Mouse (Mus musculus): ENCODE measurements around the gene Alox12. TPM values are rescaled to one million over a fixed set of nuclear protein-coding genes. Genes with fewer than 3 reads are reported as not detected.
A peak's percentile ranks its signal among the peaks of the same experiment; 100 is the strongest.

Alox12 gene
- polyA plus RNA-seq, 1 experiment from 2014 or later = 7.0 TPM

GRCm38 (mm10) chr11:70278961-70279360 lies 23.8 kb upstream of the Alox12 start:
- Histone ChIP-seq H3K4me2 (no peak overlapping the region), H3K9me3 (no peaks in the 10 kb centered on the region), H3K4me3 (no peak overlapping the region), H3K27me3 (no peaks in the 10 kb centered on the region), H3K36me3 (no peaks in the 10 kb centered on the region), H3K27ac (no peak overlapping the region), H3K4me1 (peaks cover 2% of the 10 kb centered on the region), H3K9ac (no peak overlapping the region)
- no peak for ATAC-seq (ENCODE audit: borderline replicate concordance, extremely low read depth, low FRiP score, low TSS enrichment)
- WGBS = 88% methylated on average over 3 of the region's 3 CpGs

- ATAC-seq (ENCODE audit: borderline replicate concordance, extremely low read depth, low FRiP score, low TSS enrichment) = no peak
- Histone ChIP-seq H3K36me3 (no peaks in the 10 kb centered on the region), H3K4me2 (no peak overlapping the region), H3K9ac (no peak overlapping the region), H3K27me3 (no peaks in the 10 kb centered on the region), H3K4me1 (no peaks in the 10 kb centered on the region), H3K9me3 (no peaks in the 10 kb centered on the region), H3K4me3 (no peak overlapping the region), H3K27ac (no peak overlapping the region)
- WGBS = 67% methylated on average over 7 of the region's 7 CpGs
Observed at GRCm38 (mm10) chr11:70271641-70272040, 16.5 kb upstream of the Alox12 start.

GRCm38 (mm10) chr11:70266405-70266804 lies 11.3 kb upstream of the Alox12 start:
- Histone ChIP-seq H3K27me3 (no peaks in the 10 kb centered on the region), H3K4me2 (no peak overlapping the region), H3K4me3 (no peak overlapping the region), H3K27ac (no peak overlapping the region), H3K36me3 (no peaks in the 10 kb centered on the region), H3K9ac (no peak overlapping the region), H3K4me1 (peaks cover 3% of the 10 kb centered on the region; the same call in 1 of the 2 replicates), H3K9me3 (no peaks in the 10 kb centered on the region)
- no peak for ATAC-seq (ENCODE audit: borderline replicate concordance, extremely low read depth, low FRiP score, low TSS enrichment)
- WGBS = 76% methylated on average over 1 of the region's 1 CpGs

- Histone ChIP-seq H3K4me1 (peaks cover 3% of the 10 kb centered on the region; the same call in 1 of the 2 replicates), H3K36me3 (no peaks in the 10 kb centered on the region), H3K27me3 (no peaks in the 10 kb centered on the region), H3K4me3 (no peak overlapping the region), H3K27ac (no peak overlapping the region), H3K9ac (no peak overlapping the region), H3K9me3 (no peaks in the 10 kb centered on the region), H3K4me2 (no peak overlapping the region)
- no peak for ATAC-seq (ENCODE audit: borderline replicate concordance, extremely low read depth, low FRiP score, low TSS enrichment)
- 57% methylated on average over 4 of the region's 4 CpGs for WGBS
Observed at GRCm38 (mm10) chr11:70265819-70266218, 10.7 kb upstream of the Alox12 start.

- Histone ChIP-seq H3K9me3 (no peaks in the 10 kb centered on the region), H3K4me3 (no peak overlapping the region), H3K4me1 (peaks cover 3% of the 10 kb centered on the region; the same call in 1 of the 2 replicates), H3K9ac (no peak overlapping the region), H3K27me3 (no peaks in the 10 kb centered on the region), H3K4me2 (no peak overlapping the region), H3K36me3 (no peaks in the 10 kb centered on the region), H3K27ac (no peak overlapping the region)
- 33% methylated on average over 3 of the region's 3 CpGs for WGBS
- ATAC-seq (ENCODE audit: borderline replicate concordance, extremely low read depth, low FRiP score, low TSS enrichment) = no peak
Observed at GRCm38 (mm10) chr11:70265252-70265651, 10.1 kb upstream of the Alox12 start.

GRCm38 (mm10) chr11:70259035-70259434 lies 3.9 kb upstream of the Alox12 start:
- ATAC-seq (ENCODE audit: borderline replicate concordance, extremely low read depth, low FRiP score, low TSS enrichment) = no peak
- WGBS = 90% methylated on average over 4 of the region's 4 CpGs
- Histone ChIP-seq H3K4me2 (no peak overlapping the region), H3K27me3 (peaks cover 20% of the 10 kb centered on the region), H3K27ac (no peak overlapping the region), H3K4me3 (no peak overlapping the region), H3K4me1 (0 out of 2 replicates have a peak, but pooled peaks cover 14% of the 10 kb centered on the region), H3K9ac (no peak overlapping the region), H3K9me3 (no peaks in the 10 kb centered on the region), H3K36me3 (no peaks in the 10 kb centered on the region)

GRCm38 (mm10) chr11:70254337-70254736 lies 816 bp downstream of the Alox12 start:
- Histone ChIP-seq H3K4me2 (peak overlapping the region; percentile 68), H3K4me3 (peak overlapping the region; percentile 40), H3K27ac (no peak overlapping the region), H3K36me3 (no peaks in the 10 kb centered on the region), H3K9ac (peak overlapping the region; percentile 42; the same call in 1 of the 2 replicates), H3K4me1 (0 out of 2 replicates have a peak, but pooled peaks cover 14% of the 10 kb centered on the region), H3K9me3 (no peaks in the 10 kb centered on the region), H3K27me3 (peaks cover 49% of the 10 kb centered on the region)
- ATAC-seq (ENCODE audit: borderline replicate concordance, extremely low read depth, low FRiP score, low TSS enrichment) = no peak
- 5% methylated on average over 18 of the region's 18 CpGs for WGBS

GRCm38 (mm10) chr11:70251853-70252252 lies 3.3 kb downstream of the Alox12 start:
- H3K27ac ChIP-seq = no peak overlapping the region
- peaks cover 50% of the 10 kb centered on the region for H3K27me3 ChIP-seq
- H3K4me2 ChIP-seq = no peak overlapping the region
- WGBS = 79% methylated on average over 8 of the region's 8 CpGs
- ATAC-seq (ENCODE audit: borderline replicate concordance, extremely low read depth, low FRiP score, low TSS enrichment) = no peak
- H3K4me1 ChIP-seq = 0 out of 2 replicates have a peak, but pooled peaks cover 14% of the 10 kb centered on the region
- no peak overlapping the region for H3K4me3 ChIP-seq
- no peaks in the 10 kb centered on the region for H3K9me3 ChIP-seq
- no peaks in the 10 kb centered on the region for H3K36me3 ChIP-seq
- H3K9ac ChIP-seq = no peak overlapping the region

- Histone ChIP-seq H3K36me3 (no peaks in the 10 kb centered on the region), H3K27ac (no peak overlapping the region), H3K9ac (no peak overlapping the region), H3K4me2 (no peak overlapping the region), H3K4me1 (0 out of 2 replicates have a peak, but pooled peaks cover 9% of the 10 kb centered on the region), H3K27me3 (peaks cover 48% of the 10 kb centered on the region), H3K4me3 (no peak overlapping the region), H3K9me3 (no peaks in the 10 kb centered on the region)
- ATAC-seq (ENCODE audit: borderline replicate concordance, extremely low read depth, low FRiP score, low TSS enrichment) = no peak
- 59% methylated on average over 11 of the region's 11 CpGs for WGBS
Observed at GRCm38 (mm10) chr11:70250150-70250549, 5.0 kb downstream of the Alox12 start.

GRCm38 (mm10) chr11:70247136-70247845 lies 7.9 kb downstream of the Alox12 start:
- Histone ChIP-seq H3K27me3 (peaks cover 20% of the 10 kb centered on the region), H3K9ac (no peak overlapping the region), H3K36me3 (no peaks in the 10 kb centered on the region), H3K27ac (no peak overlapping the region), H3K4me3 (no peak overlapping the region), H3K4me2 (no peak overlapping the region), H3K9me3 (no peaks in the 10 kb centered on the region), H3K4me1 (no peaks in the 10 kb centered on the region)
- no peak for ATAC-seq (ENCODE audit: borderline replicate concordance, extremely low read depth, low FRiP score, low TSS enrichment)
- 50% methylated on average over 9 of the region's 9 CpGs for WGBS

GRCm38 (mm10) chr11:70242591-70242990 lies 12.6 kb downstream of the Alox12 start:
- Histone ChIP-seq H3K4me3 (no peak overlapping the region), H3K4me1 (peaks cover 15% of the 10 kb centered on the region), H3K36me3 (no peaks in the 10 kb centered on the region), H3K4me2 (no peak overlapping the region), H3K27me3 (peaks cover 9% of the 10 kb centered on the region), H3K9ac (no peak overlapping the region), H3K27ac (no peak overlapping the region), H3K9me3 (no peaks in the 10 kb centered on the region)
- WGBS = 65% methylated on average over 11 of the region's 11 CpGs
- ATAC-seq (ENCODE audit: borderline replicate concordance, extremely low read depth, low FRiP score, low TSS enrichment) = no peak

GRCm38 (mm10) chr11:70239541-70240279 lies 15.4 kb downstream of the Alox12 start, which contains the start of the genes Gm21988 and Rnasek:
Gene Gm21988, minus strand, starts transcription at chr11:70239830.
Gene Rnasek, minus strand, starts transcription at chr11:70239842.
- WGBS = under 1% methylated on average over 29 of the region's 35 CpGs
- Histone ChIP-seq H3K27ac (peak within 1 kb of the TSS; percentile 94), H3K27me3 (no peaks in the 10 kb centered on the region; the same call in 1 of the 2 replicates), H3K4me1 (peaks cover 34% of the 10 kb centered on the region), H3K4me2 (peak within 1 kb of the TSS; percentile 84), H3K9ac (peak within 1 kb of the TSS; percentile 88), H3K4me3 (peak within 1 kb of the TSS; percentile 90), H3K9me3 (no peaks in the 10 kb centered on the region), H3K36me3 (peaks cover 11% of the 10 kb centered on the region)
- ATAC-seq (ENCODE audit: borderline replicate concordance, extremely low read depth, low FRiP score, low TSS enrichment) = peak; percentile 10; the same call in 1 of the 2 replicates

All from lung, embryonic 15.5 days (tissue).